Mouse (Mus musculus): ENCODE data around the gene Gpd1. TPM values are rescaled to one million over a fixed set of nuclear protein-coding genes. Genes with fewer than 3 reads are reported as not detected.
A peak's percentile ranks its signal among the peaks of the same experiment; 100 is the strongest.
"Not testable (repeated sequence)": the region's sequence is repeated elsewhere in the genome, so short reads cannot be mapped to it uniquely, and the experiment has no call there.

The Gpd1 gene
- polyA plus RNA-seq, 1 experiment from 2014 or later = 33.0 TPM

DNA sequence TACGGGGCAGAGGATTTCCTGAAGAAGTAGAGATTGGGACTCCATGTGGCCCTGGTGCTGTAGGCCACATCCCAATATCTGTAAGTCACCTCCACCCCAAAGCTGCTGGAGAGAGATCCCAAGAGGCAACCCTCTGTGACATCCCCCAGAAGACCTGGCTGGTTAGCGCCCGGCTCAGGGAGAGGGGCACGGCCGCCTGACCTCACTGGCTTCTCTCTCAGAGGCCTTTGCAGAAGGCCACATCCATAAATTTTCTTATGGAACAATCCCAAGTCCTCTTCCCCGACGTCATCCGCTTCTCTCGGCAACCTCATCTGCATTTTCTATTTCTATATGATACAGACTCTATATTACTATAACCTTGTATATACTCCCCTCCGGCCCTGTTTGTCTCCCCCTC lies 17.6 kb upstream of the Gpd1 start:
- 74% methylated on average over 10 of the region's 10 CpGs for WGBS
- Histone ChIP-seq H3K36me3 (ENCODE audit: control insufficient read depth, insufficient read depth, low read length) (0 out of 2 replicates have a peak, but pooled peaks cover 2% of the 10 kb centered on the region), H3K9me3 (ENCODE audit: control insufficient read depth, low read length) (no peaks in the 10 kb centered on the region), H3K4me2 (ENCODE audit: low read depth, low read length) (peak overlapping the region; percentile 25; the same call in 1 of the 2 replicates), H3K4me3 (ENCODE audit: low read length) (no peak overlapping the region), H3K9ac (ENCODE audit: low read depth, low read length) (no peak overlapping the region; the same call in 1 of the 2 replicates), H3K4me1 (ENCODE audit: control insufficient read depth, insufficient read depth, low read length) (peaks cover 38% of the 10 kb centered on the region), H3K27ac (ENCODE audit: low read length) (peak overlapping the region; percentile 94), H3K27me3 (replicated peaks; ENCODE audit: control insufficient read depth, insufficient read depth, low read length) (0 out of 2 replicates have a peak, but pooled peaks cover 7% of the 10 kb centered on the region)
- no peak for ATAC-seq

DNA sequence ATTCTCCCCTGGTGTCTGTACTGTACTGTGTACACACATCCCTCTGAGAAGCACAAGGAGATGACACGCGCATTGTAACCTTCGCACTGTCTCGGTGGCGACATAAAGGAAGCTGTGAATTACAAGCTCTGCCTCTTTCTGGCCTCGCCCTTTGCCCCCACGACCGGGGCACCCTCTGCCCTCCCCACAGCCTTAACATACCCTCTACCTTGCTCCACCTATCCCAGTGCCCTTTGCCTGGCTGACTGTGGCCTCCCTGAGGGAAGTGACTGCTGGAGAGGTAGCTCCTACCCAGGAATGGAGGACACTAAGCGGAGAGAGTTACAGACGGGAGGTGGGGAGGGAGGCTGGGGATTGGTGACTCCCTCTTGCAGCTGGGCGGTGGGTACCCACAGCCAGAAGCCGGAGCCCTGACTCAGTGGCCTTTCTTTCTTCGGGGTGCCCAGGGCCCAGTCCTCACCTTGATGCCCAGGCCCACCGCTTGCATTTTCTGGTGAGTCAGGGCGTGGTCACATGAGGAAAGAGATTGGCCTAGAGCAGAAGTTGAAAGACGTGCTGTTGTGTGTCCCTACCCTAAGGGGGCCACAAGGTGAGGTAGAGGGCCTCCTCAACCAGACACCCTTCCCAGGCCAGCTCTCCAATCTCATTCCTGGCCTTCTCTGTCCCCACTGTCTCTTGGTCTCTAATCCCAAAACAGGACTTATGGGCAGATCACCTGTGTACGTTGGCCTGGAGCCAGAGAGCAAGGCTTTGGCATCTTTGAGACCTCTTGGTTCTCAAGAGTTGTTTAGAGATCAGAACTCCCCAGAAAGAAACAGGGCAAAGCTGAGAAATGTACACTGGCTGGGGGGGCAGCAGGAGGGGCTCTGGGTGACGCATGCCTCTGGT lies 16.9 kb upstream of the Gpd1 start:
- H3K4me2 ChIP-seq (ENCODE audit: low read depth, low read length) = peak overlapping the region; percentile 51
- H3K4me1 ChIP-seq (ENCODE audit: control insufficient read depth, insufficient read depth, low read length) = peaks cover 41% of the 10 kb centered on the region
- no peaks in the 10 kb centered on the region for H3K9me3 ChIP-seq (ENCODE audit: control insufficient read depth, low read length)
- H3K27ac ChIP-seq (ENCODE audit: low read length) = peak overlapping the region; percentile 94
- 69% methylated on average over 18 of the region's 18 CpGs for WGBS
- peak overlapping the region; percentile 98 for H3K9ac ChIP-seq (ENCODE audit: low read depth, low read length)
- H3K36me3 ChIP-seq (ENCODE audit: control insufficient read depth, insufficient read depth, low read length) = 0 out of 2 replicates have a peak, but pooled peaks cover 2% of the 10 kb centered on the region
- H3K27me3 ChIP-seq (replicated peaks; ENCODE audit: control insufficient read depth, insufficient read depth, low read length) = 0 out of 2 replicates have a peak, but pooled peaks cover 7% of the 10 kb centered on the region
- peak; percentile 85 for ATAC-seq
- H3K4me3 ChIP-seq (ENCODE audit: low read length) = peak overlapping the region; percentile 86

DNA sequence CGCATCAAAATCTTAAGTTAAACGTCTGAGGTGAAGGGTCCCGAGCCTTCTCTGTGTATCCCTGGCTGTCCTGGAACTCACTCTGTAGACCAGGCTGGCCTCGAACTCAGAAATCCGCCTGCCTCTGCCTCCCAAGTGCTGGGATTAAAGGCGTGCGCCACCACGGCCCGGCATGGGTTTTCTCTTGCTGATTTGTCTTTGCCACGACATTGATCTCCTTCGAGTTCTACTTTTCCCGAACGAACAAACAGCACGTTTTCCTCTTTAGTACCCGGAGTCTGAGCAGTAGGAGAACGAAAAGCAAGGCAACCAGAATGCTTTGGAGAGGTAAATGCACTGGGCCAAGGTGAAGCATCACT lies 15.7 kb upstream of the Gpd1 start:
- Histone ChIP-seq H3K4me2 (ENCODE audit: low read depth, low read length) (peak overlapping the region; percentile 51), H3K9ac (ENCODE audit: low read depth, low read length) (peak overlapping the region; percentile 98), H3K4me1 (ENCODE audit: control insufficient read depth, insufficient read depth, low read length) (peaks cover 41% of the 10 kb centered on the region), H3K4me3 (ENCODE audit: low read length) (peak overlapping the region; percentile 86), H3K27ac (ENCODE audit: low read length) (peak overlapping the region; percentile 94)
- 39% methylated on average over 16 of the region's 16 CpGs for WGBS
- not testable (repeated sequence) for H3K27me3 ChIP-seq (replicated peaks; ENCODE audit: control insufficient read depth, insufficient read depth, low read length); H3K9me3 ChIP-seq (ENCODE audit: control insufficient read depth, low read length); H3K36me3 ChIP-seq (ENCODE audit: control insufficient read depth, insufficient read depth, low read length); ATAC-seq

DNA sequence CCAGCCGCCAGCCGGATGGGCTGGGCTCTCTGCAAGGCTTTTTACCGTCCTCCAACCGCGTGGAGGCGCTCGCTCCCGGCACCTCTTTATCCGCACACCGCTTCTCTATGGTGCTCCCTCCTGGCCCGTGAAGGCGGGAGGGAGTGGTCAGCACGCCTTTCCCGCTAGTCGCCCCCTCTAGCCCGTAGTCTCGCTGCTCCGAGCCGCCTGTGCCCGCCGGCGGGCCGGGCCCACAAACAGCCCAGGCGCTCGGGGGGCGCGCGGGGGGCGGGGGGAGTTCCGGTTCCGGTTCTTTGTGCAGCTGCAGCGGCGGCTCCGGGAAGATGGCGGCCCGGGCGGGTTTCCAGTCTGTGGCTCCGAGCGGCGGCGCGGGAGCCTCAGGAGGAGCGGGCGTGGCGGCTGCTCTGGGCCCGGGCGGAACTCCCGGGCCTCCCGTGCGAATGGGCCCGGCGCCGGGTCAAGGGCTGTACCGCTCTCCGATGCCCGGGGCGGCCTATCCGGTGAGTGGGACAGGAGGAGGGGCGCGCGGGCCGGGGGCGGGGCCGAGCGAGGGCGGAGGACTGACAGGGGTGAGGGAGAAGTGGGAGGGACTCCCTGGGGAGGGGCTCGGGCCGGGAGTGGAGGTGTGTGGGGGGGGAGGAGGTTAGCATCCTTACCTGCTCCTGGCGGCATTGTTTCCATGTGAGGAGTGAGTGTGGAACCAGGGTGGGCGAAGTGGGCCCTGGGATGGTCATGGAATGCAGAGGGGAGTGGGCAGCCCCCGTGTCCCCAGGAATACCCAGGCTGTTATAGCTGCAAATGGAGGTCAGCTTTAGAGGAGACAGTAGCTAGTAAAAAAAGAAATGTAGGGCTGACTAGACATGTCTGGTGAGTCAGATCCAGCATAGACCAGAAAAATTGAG lies 15.1 kb upstream of the Gpd1 start, which contains the start of gene Smarcd1:
TSS of gene Smarcd1 (plus strand) at position 131 of the 902 bp plus-strand sequence.
- Histone ChIP-seq H3K4me2 (ENCODE audit: low read depth, low read length) (peak within 1 kb of the TSS; percentile 62), H3K9me3 (ENCODE audit: control insufficient read depth, low read length) (no peaks in the 10 kb centered on the region), H3K4me1 (ENCODE audit: control insufficient read depth, insufficient read depth, low read length) (peaks cover 41% of the 10 kb centered on the region), H3K27me3 (replicated peaks; ENCODE audit: control insufficient read depth, insufficient read depth, low read length) (0 out of 2 replicates have a peak, but pooled peaks cover 5% of the 10 kb centered on the region), H3K4me3 (ENCODE audit: low read length) (peak within 1 kb of the TSS; percentile 86), H3K36me3 (ENCODE audit: control insufficient read depth, insufficient read depth, low read length) (peaks cover 6% of the 10 kb centered on the region), H3K27ac (ENCODE audit: low read length) (peak within 1 kb of the TSS; percentile 97), H3K9ac (ENCODE audit: low read depth, low read length) (peak within 1 kb of the TSS; percentile 98)
- WGBS = 1% methylated on average over 71 of the region's 71 CpGs
- peak; percentile 80 for ATAC-seq

DNA sequence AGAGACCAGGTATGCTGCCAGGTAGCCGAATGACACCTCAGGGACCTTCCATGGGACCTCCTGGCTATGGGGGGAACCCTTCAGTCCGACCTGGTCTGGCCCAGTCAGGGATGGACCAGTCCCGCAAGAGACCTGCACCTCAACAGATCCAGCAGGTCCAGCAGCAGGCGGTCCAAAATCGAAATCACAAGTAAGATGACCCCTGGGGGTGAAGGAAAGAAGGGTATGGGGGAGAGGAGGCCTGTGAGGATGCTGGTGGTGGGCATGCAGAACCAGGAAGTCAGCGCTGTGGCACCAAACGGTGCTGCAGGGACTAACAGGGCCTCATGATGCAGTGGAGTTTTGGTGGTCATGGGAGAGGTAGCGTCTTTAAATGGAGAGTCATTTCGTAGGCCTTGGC lies 14.2 kb upstream of the Gpd1 start:
- H3K9me3 ChIP-seq (ENCODE audit: control insufficient read depth, low read length) = no peaks in the 10 kb centered on the region
- H3K4me1 ChIP-seq (ENCODE audit: control insufficient read depth, insufficient read depth, low read length) = peaks cover 41% of the 10 kb centered on the region
- H3K27ac ChIP-seq (ENCODE audit: low read length) = 0 out of 2 replicates have a peak overlapping the region, but pooled peaks have one; percentile 97
- H3K4me2 ChIP-seq (ENCODE audit: low read depth, low read length) = peak overlapping the region; percentile 62
- WGBS = 68% methylated on average over 9 of the region's 9 CpGs
- peaks cover 12% of the 10 kb centered on the region for H3K36me3 ChIP-seq (ENCODE audit: control insufficient read depth, insufficient read depth, low read length)
- no peaks in the 10 kb centered on the region for H3K27me3 ChIP-seq (replicated peaks; ENCODE audit: control insufficient read depth, insufficient read depth, low read length)
- H3K9ac ChIP-seq (ENCODE audit: low read depth, low read length) = peak overlapping the region; percentile 98
- ATAC-seq = no peak
- H3K4me3 ChIP-seq (ENCODE audit: low read length) = peak overlapping the region; percentile 86

DNA sequence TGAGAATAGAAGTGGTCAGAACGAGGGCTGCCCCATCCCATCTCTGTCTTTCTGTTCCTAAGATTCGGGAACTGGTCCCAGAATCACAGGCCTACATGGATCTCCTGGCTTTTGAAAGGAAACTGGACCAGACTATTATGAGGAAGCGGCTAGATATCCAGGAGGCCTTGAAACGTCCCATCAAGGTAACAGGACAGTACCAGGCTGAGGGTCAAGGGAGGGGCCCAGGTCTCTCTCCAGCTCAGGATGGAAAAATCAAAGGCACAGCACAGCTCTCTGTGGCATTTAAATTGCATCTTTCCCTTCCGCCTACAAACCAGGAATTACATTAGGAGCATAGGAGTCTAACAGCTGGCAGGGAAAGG lies 13.7 kb upstream of the Gpd1 start:
- no peak for ATAC-seq
- H3K9me3 ChIP-seq (ENCODE audit: control insufficient read depth, low read length) = no peaks in the 10 kb centered on the region
- H3K4me3 ChIP-seq (ENCODE audit: low read length) = no peak overlapping the region
- peaks cover 16% of the 10 kb centered on the region for H3K36me3 ChIP-seq (ENCODE audit: control insufficient read depth, insufficient read depth, low read length)
- peak overlapping the region; percentile 73 for H3K27ac ChIP-seq (ENCODE audit: low read length)
- peak overlapping the region; percentile 98; the same call in 1 of the 2 replicates for H3K9ac ChIP-seq (ENCODE audit: low read depth, low read length)
- H3K4me2 ChIP-seq (ENCODE audit: low read depth, low read length) = peak overlapping the region; percentile 35; the same call in 1 of the 2 replicates
- H3K4me1 ChIP-seq (ENCODE audit: control insufficient read depth, insufficient read depth, low read length) = peaks cover 39% of the 10 kb centered on the region
- 64% methylated on average over 5 of the region's 5 CpGs for WGBS
- no peaks in the 10 kb centered on the region for H3K27me3 ChIP-seq (replicated peaks; ENCODE audit: control insufficient read depth, insufficient read depth, low read length)

DNA sequence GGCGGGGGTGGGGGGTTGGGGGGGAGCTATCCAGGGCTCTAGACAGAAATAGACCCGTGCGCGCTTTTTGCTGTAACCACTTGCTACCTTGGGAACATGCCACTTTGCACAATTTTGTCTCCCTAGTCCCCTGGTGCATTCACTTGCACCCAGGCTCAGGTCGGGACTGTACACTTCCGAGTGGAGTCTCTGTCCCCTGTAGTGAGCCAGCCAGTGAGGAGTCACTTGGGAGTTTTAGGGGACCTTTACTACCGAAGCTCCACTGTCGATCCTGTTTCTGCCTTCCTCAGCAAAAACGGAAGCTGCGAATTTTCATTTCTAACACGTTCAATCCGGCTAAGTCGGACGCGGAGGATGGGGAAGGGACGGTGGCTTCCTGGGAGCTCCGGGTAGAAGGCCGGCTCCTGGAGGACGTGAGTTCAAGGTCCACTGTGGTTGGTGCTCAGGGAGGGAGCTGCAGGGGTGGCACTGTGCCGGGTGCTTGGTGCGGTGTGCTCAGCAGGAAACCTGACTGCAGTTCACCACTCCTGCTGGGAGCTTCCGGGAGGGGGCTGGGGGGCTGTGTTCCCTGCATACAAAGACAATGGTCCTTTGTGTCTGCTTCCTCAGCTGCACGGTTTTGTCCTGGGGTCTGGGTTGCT lies 13.2 kb upstream of the Gpd1 start:
- Histone ChIP-seq H3K27ac (ENCODE audit: low read length) (peak overlapping the region; percentile 73), H3K4me2 (ENCODE audit: low read depth, low read length) (peak overlapping the region; percentile 35), H3K9me3 (ENCODE audit: control insufficient read depth, low read length) (no peaks in the 10 kb centered on the region), H3K9ac (ENCODE audit: low read depth, low read length) (peak overlapping the region; percentile 49), H3K4me3 (ENCODE audit: low read length) (peak overlapping the region; percentile 15), H3K4me1 (ENCODE audit: control insufficient read depth, insufficient read depth, low read length) (peaks cover 35% of the 10 kb centered on the region), H3K36me3 (ENCODE audit: control insufficient read depth, insufficient read depth, low read length) (peaks cover 16% of the 10 kb centered on the region), H3K27me3 (replicated peaks; ENCODE audit: control insufficient read depth, insufficient read depth, low read length) (no peaks in the 10 kb centered on the region)
- 46% methylated on average over 23 of the region's 23 CpGs for WGBS
- ATAC-seq = no peak

DNA sequence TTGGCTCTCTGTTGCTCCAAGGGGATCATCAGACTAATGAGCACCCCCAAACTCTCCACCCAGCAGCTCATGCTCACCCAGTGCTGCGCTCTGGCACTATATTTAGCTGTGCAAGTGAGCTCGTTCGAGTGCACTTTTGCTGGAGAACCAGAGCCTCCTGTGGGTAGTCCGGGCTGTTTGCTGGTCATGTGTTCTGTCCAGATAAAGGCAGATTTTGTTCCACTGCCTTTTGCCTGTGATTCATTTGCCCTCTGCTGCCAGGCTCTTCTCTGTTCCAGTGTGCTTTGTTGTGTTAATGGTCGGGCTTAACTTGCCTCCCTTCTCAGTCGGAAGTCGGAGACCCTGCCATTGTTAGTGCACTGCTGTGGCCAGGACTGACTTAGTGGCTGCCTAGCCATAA lies 12.4 kb upstream of the Gpd1 start:
- H3K4me1 ChIP-seq (ENCODE audit: control insufficient read depth, insufficient read depth, low read length) = peaks cover 35% of the 10 kb centered on the region
- ATAC-seq = no peak
- 63% methylated on average over 7 of the region's 7 CpGs for WGBS
- H3K4me3 ChIP-seq (ENCODE audit: low read length) = no peak overlapping the region
- no peaks in the 10 kb centered on the region for H3K27me3 ChIP-seq (replicated peaks; ENCODE audit: control insufficient read depth, insufficient read depth, low read length)
- 0 out of 2 replicates have a peak overlapping the region, but pooled peaks have one; percentile 35 for H3K4me2 ChIP-seq (ENCODE audit: low read depth, low read length)
- H3K9me3 ChIP-seq (ENCODE audit: control insufficient read depth, low read length) = no peaks in the 10 kb centered on the region
- peaks cover 18% of the 10 kb centered on the region for H3K36me3 ChIP-seq (ENCODE audit: control insufficient read depth, insufficient read depth, low read length)
- H3K9ac ChIP-seq (ENCODE audit: low read depth, low read length) = peak overlapping the region; percentile 49; the same call in 1 of the 2 replicates
- H3K27ac ChIP-seq (ENCODE audit: low read length) = peak overlapping the region; percentile 73
